Mouse (Mus musculus) frontal cortex, postnatal 36 days (tissue): ENCODE measurements around the gene Zbtb46.
A peak's percentile ranks its signal among the peaks of the same experiment; 100 is the strongest.

Experiments
- DNase-seq, 2 experiments: peaks; one replicate each; pipeline ENCODE4 v3.0.0; 2022; ENCODE audit warnings: low spot score in 2 of 2

Zbtb46 gene

GRCm38 (mm10) chr2:181403722-181404121 is 55.5 kb downstream of the Zbtb46 start:
- DNase-seq = no peak

GRCm38 (mm10) chr2:181401497-181401896 is 57.7 kb downstream of the Zbtb46 start:
- no peak for DNase-seq

GRCm38 (mm10) chr2:181397207-181397761 is 61.9 kb downstream of the Zbtb46 start:
- no peak for DNase-seq

GRCm38 (mm10) chr2:181394086-181394485 is 65.1 kb downstream of the Zbtb46 start:
- DNase-seq = no peak

- peak; percentile 86 to 91 for DNase-seq
Measured at GRCm38 (mm10) chr2:181392600-181393213, 66.5 kb downstream of the Zbtb46 start.

- no peak for DNase-seq
Measured at GRCm38 (mm10) chr2:181391541-181391940, 67.7 kb downstream of the Zbtb46 start.

- DNase-seq = no peak
Measured at GRCm38 (mm10) chr2:181391022-181391421, 68.2 kb downstream of the Zbtb46 start.

GRCm38 (mm10) chr2:181390136-181390870 is 68.9 kb downstream of the Zbtb46 start:
- DNase-seq = no peak

- DNase-seq = no peak
Measured at GRCm38 (mm10) chr2:181386663-181387210, 72.5 kb downstream of the Zbtb46 start.

GRCm38 (mm10) chr2:181385885-181386284 is 73.3 kb downstream of the Zbtb46 start:
- DNase-seq = peak in 1 of 2 experiments; percentile 78

GRCm38 (mm10) chr2:181384919-181385391 is 74.3 kb downstream of the Zbtb46 start:
- no peak for DNase-seq

GRCm38 (mm10) chr2:181384463-181384862 is 74.8 kb downstream of the Zbtb46 start:
- DNase-seq = no peak

- DNase-seq = no peak
Measured at GRCm38 (mm10) chr2:181381631-181382306, 77.5 kb downstream of the Zbtb46 start.

GRCm38 (mm10) chr2:181381107-181381506 is 78.1 kb downstream of the Zbtb46 start:
- DNase-seq = no peak

GRCm38 (mm10) chr2:181380251-181380650 is 79.0 kb downstream of the Zbtb46 start:
- DNase-seq = no peak

- no peak for DNase-seq
Measured at GRCm38 (mm10) chr2:181379778-181380177, 79.4 kb downstream of the Zbtb46 start, which contains the start of gene Lime1. Lime1 (plus strand) TSS chr2:181380078.

- DNase-seq = no peak
Measured at GRCm38 (mm10) chr2:181378701-181379100, 80.5 kb downstream of the Zbtb46 start.

- DNase-seq = no peak
Measured at GRCm38 (mm10) chr2:181377230-181377629, 82.0 kb downstream of the Zbtb46 start.

GRCm38 (mm10) chr2:181375787-181376186 is 83.4 kb downstream of the Zbtb46 start:
- DNase-seq = no peak

GRCm38 (mm10) chr2:181370001-181370400 is 89.2 kb downstream of the Zbtb46 start:
- DNase-seq = no peak

GRCm38 (mm10) chr2:181365655-181366075 is 93.6 kb downstream of the Zbtb46 start:
- no peak for DNase-seq
